Mouse (Mus musculus) ES-E14 (cell line): ENCODE measurements around the gene Rbm44. TPM values are rescaled to one million over a fixed set of nuclear protein-coding genes. Genes with fewer than 3 reads are reported as not detected.

Experiments
- DNase-seq: peaks from one replicate; pipeline ENCODE4 v3.0.0-alpha.2; 2013; ENCODE audit warnings: low read depth, low spot score
- H3K27ac ChIP-seq: 2 replicates; pipeline ENCODE4 v1.5.1; 2012; ENCODE audit warnings: low read depth, mild to moderate bottlenecking, low read length, moderate library complexity, mixed read lengths; ENCODE audit not compliant: poor library complexity, insufficient read depth, severe bottlenecking
- H3K36me3 ChIP-seq: 2 replicates; pipeline ENCODE4 v1.6.1; 2012; ENCODE audit warnings: mild to moderate bottlenecking, low read length, moderate library complexity, mixed read lengths; ENCODE audit not compliant: control insufficient read depth, poor library complexity, insufficient read depth, severe bottlenecking
- H3K4me1 ChIP-seq, 2 experiments: fragments of 150-350 bp in 1 of 2; sonication (generic) in 1 of 2; 2 replicates each; pipeline ENCODE4 v1.6.1; 2012; ENCODE audit warnings: low read length in 2 of 2, mild to moderate bottlenecking in 1 of 2, mixed read lengths in 1 of 2; ENCODE audit not compliant: control insufficient read depth in 2 of 2, insufficient read depth in 2 of 2, poor library complexity in 1 of 2
- H3K4me3 ChIP-seq, 2 experiments: fragments of 150-350 bp in 1 of 2; sonication (generic) in 1 of 2; 2 replicates each; pipeline ENCODE4 v1.5.1; 2012; ENCODE audit warnings: low read length in 2 of 2, low read depth in 1 of 2, mild to moderate bottlenecking in 1 of 2, mixed read lengths in 1 of 2; ENCODE audit not compliant: insufficient read depth in 1 of 2, poor library complexity in 1 of 2, severe bottlenecking in 1 of 2
- H3K9ac ChIP-seq: 2 replicates; pipeline ENCODE4 v1.6.1; 2012; ENCODE audit warnings: low read depth, mild to moderate bottlenecking, low read length, mixed read lengths; ENCODE audit not compliant: poor library complexity, insufficient read depth, severe bottlenecking
- H3K9me3 ChIP-seq: fragments of 150-350 bp; sonication (generic); 2 replicates; pipeline ENCODE4 v1.6.1; 2012; ENCODE audit warnings: low read depth, mild to moderate bottlenecking, low read length; ENCODE audit not compliant: control insufficient read depth, insufficient read depth
- CHD2 ChIP-seq: IDR thresholded peaks from 2 replicates; pipeline ENCODE4 v1.6.1; 2014; ENCODE audit warnings: mild to moderate bottlenecking, low read depth, low read length, inconsistent platforms
- HCFC1 ChIP-seq: IDR thresholded peaks from 2 replicates; pipeline ENCODE4 v1.6.1; 2012; ENCODE audit warnings: low read length, inconsistent platforms, borderline replicate concordance; ENCODE audit not compliant: insufficient read depth
- MAFK ChIP-seq: IDR thresholded peaks from 2 replicates; pipeline ENCODE4 v1.6.1; 2014; ENCODE audit warnings: mild to moderate bottlenecking, low read depth, low read length, inconsistent platforms; ENCODE audit not compliant: insufficient read depth
- ZC3H11A ChIP-seq: IDR thresholded peaks from 2 replicates; pipeline ENCODE4 v1.6.1; 2012; ENCODE audit warnings: low read depth, mild to moderate bottlenecking, inconsistent platforms, low read length, borderline replicate concordance
- ZNF384 ChIP-seq: IDR thresholded peaks from 2 replicates; pipeline ENCODE4 v1.6.1; 2012; ENCODE audit warnings: low read depth, low read length, inconsistent platforms
- in situ Hi-C, 2 experiments: fragments of 600-800 bp; cut with MboI; formaldehyde crosslinking; loops; one replicate each; pipeline ENCODE4 v1.15.1; 2025; ENCODE audit warnings: low sequenced_read_pairs in 2 of 2, inconsistent platforms in 1 of 2; ENCODE audit not compliant: unreplicated experiment in 2 of 2
- total RNA-seq: library from RNA; depleted of rRNA; stranded (reverse); fragments of 300-350 nt; gene quantifications from 2 replicates; pipeline ENCODE4 v1.2.3, GENCODE M21; 2012

Rbm44 gene
- total RNA-seq, 1 experiment: 3.6 TPM

- no peaks in the 10 kb centered on the region for H3K4me1 ChIP-seq
- H3K36me3 ChIP-seq: no peaks in the 10 kb centered on the region
- no peaks in the 10 kb centered on the region for H3K9me3 ChIP-seq
- H3K9ac ChIP-seq: no peak overlapping the region
- H3K27ac ChIP-seq: no peak overlapping the region
- TF ChIP-seq ZNF384: no peak
- no peak for TF ChIP-seq MAFK
- no peak for TF ChIP-seq HCFC1
- no peak for TF ChIP-seq ZC3H11A
- TF ChIP-seq CHD2: no peak
- H3K4me3 ChIP-seq: no peak overlapping the region
- DNase-seq: no peak
- in situ Hi-C loops: no loop called here
Measured at GRCm38 (mm10) chr1:91201122-91201521, 56.2 kb downstream of the Rbm44 start.

GRCm38 (mm10) chr1:91204221-91204765, 59.4 kb downstream of the Rbm44 start:
- no peaks in the 10 kb centered on the region for H3K4me1 ChIP-seq
- no peaks in the 10 kb centered on the region for H3K36me3 ChIP-seq
- no peak overlapping the region for H3K4me3 ChIP-seq
- H3K27ac ChIP-seq: no peak overlapping the region
- no peak for TF ChIP-seq ZC3H11A
- no peak for TF ChIP-seq HCFC1
- TF ChIP-seq CHD2: no peak
- TF ChIP-seq MAFK: no peak
- no peak for TF ChIP-seq ZNF384
- no peak for DNase-seq
- in situ Hi-C loops: no loop called here
- H3K9ac ChIP-seq: no peak overlapping the region
- no peaks in the 10 kb centered on the region for H3K9me3 ChIP-seq

GRCm38 (mm10) chr1:91205651-91206050, 60.8 kb downstream of the Rbm44 start:
- Histone ChIP-seq H3K36me3 (no peaks in the 10 kb centered on the region), H3K9ac (no peak overlapping the region), H3K27ac (no peak overlapping the region), H3K9me3 (no peaks in the 10 kb centered on the region), H3K4me1 (no peaks in the 10 kb centered on the region), H3K4me3 (no peak overlapping the region)
- TF ChIP-seq CHD2: no peak
- no peak for DNase-seq
- in situ Hi-C loops: no loop called here

DNA sequence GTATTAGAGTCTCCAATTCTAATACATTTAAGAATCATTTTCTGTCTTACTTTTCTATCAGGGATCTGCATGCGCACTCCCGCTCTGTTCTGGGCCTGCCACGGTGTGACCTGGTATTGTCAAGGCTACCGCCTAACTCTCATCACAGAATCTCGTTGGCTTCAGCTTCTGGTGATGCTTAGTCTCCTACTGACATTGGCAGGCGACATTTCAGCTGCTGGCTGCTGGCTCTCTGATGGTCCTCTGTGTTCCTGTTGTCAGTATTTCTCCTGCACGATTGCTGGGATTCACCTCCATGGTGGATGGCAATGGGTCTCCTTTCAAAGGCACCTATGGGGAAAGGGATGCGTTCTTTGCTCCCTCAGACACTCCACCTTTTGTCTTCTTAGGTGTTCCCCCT, 61.4 kb downstream of the Rbm44 start:
- TF ChIP-seq ZC3H11A (no peak), MAFK (no peak), ZNF384 (no peak), HCFC1 (no peak), CHD2 (no peak)
- Histone ChIP-seq H3K9ac (no peak overlapping the region), H3K27ac (no peak overlapping the region), H3K4me1 (no peaks in the 10 kb centered on the region), H3K36me3 (no peaks in the 10 kb centered on the region), H3K9me3 (no peaks in the 10 kb centered on the region), H3K4me3 (no peak overlapping the region)
- no peak for DNase-seq
- in situ Hi-C loops: no loop called here

GRCm38 (mm10) chr1:91206873-91207272, 62.0 kb downstream of the Rbm44 start:
- H3K27ac ChIP-seq: no peak overlapping the region
- no peaks in the 10 kb centered on the region for H3K4me1 ChIP-seq
- H3K9ac ChIP-seq: no peak overlapping the region
- TF ChIP-seq CHD2: no peak
- no peak for TF ChIP-seq MAFK
- no peak for TF ChIP-seq ZNF384
- TF ChIP-seq HCFC1: no peak
- no peaks in the 10 kb centered on the region for H3K9me3 ChIP-seq
- H3K36me3 ChIP-seq: no peaks in the 10 kb centered on the region
- H3K4me3 ChIP-seq: no peak overlapping the region
- in situ Hi-C loops: no loop called here
- DNase-seq: no peak
